Mouse (Mus musculus) MEL (cell line): ENCODE data around the gene Dgkz.
A peak's percentile ranks its signal among the peaks of the same experiment; 100 is the strongest.

Experiments used
- CTCF ChIP-seq, 3 experiments: IDR thresholded peaks in 2 of 3; conservative IDR thresholded peaks in 1 of 3; 2 replicates each; pipeline ENCODE4 v1.5.1; 2011 to 2012; ENCODE audit warnings: low read length in 3 of 3, low read depth in 2 of 3, mild to moderate bottlenecking in 2 of 3, improper control_type of control experiment in 1 of 3, inconsistent platforms in 1 of 3, mixed read lengths in 1 of 3, moderate library complexity in 1 of 3; ENCODE audit not compliant: control insufficient read depth in 1 of 3, insufficient read depth in 1 of 3, poor library complexity in 1 of 3, severe bottlenecking in 1 of 3
- E2F4 ChIP-seq: IDR thresholded peaks from 2 replicates; pipeline ENCODE4 v1.6.1; 2011; ENCODE audit warnings: low read depth, low read length, improper control_type of control experiment, borderline replicate concordance
- MAFK ChIP-seq: IDR thresholded peaks from 2 replicates; pipeline ENCODE4 v1.6.1; 2011; ENCODE audit warnings: low read depth, mild to moderate bottlenecking, low read length, improper control_type of control experiment, borderline replicate concordance
- MXI1 ChIP-seq: IDR thresholded peaks from 2 replicates; pipeline ENCODE4 v1.6.1; 2011; ENCODE audit warnings: mild to moderate bottlenecking, low read depth, low read length, improper control_type of control experiment
- MYC ChIP-seq: IDR thresholded peaks from 2 replicates; pipeline ENCODE4 v1.6.1; 2011; ENCODE audit warnings: low read depth, mild to moderate bottlenecking, low read length, improper control_type of control experiment, moderate library complexity
- POLR2A ChIP-seq, 2 experiments: IDR thresholded peaks; 2 replicates each; pipeline ENCODE4 v1.6.1; 2011 to 2012; ENCODE audit warnings: low read length in 2 of 2, mild to moderate bottlenecking in 2 of 2, control low read depth in 1 of 2, improper control_type of control experiment in 1 of 2, low read depth in 1 of 2, moderate library complexity in 1 of 2; ENCODE audit not compliant: control insufficient read depth in 1 of 2, insufficient read depth in 1 of 2, poor library complexity in 1 of 2
- POLR2AphosphoS5 ChIP-seq: IDR thresholded peaks from 2 replicates; pipeline ENCODE4 v1.6.1; 2012; ENCODE audit warnings: low read depth, borderline replicate concordance, mild to moderate bottlenecking, inconsistent platforms, low read length, moderate library complexity, mixed read lengths
- TBP ChIP-seq: IDR thresholded peaks from 2 replicates; pipeline ENCODE4 v1.8.0; 2011; ENCODE audit warnings: low read depth, low read length, improper control_type of control experiment
- UBTF ChIP-seq: IDR thresholded peaks from 2 replicates; pipeline ENCODE4 v1.6.1; 2012; ENCODE audit warnings: low read depth, mild to moderate bottlenecking, inconsistent platforms, low read length, improper control_type of control experiment, moderate library complexity, borderline replicate concordance; ENCODE audit not compliant: insufficient read depth
- USF1 ChIP-seq: IDR thresholded peaks from 2 replicates; pipeline ENCODE4 v1.6.1; 2014; ENCODE audit warnings: low read depth, mild to moderate bottlenecking, inconsistent platforms, low read length, improper control_type of control experiment, moderate library complexity
- USF2 ChIP-seq, 2 experiments: IDR thresholded peaks; 2 replicates each; pipeline ENCODE4 v1.6.1; 2011 to 2012; ENCODE audit warnings: improper control_type of control experiment in 2 of 2, low read length in 2 of 2, borderline replicate concordance in 1 of 2, inconsistent platforms in 1 of 2, low read depth in 1 of 2, mild to moderate bottlenecking in 1 of 2; ENCODE audit not compliant: insufficient read depth in 1 of 2
- ZKSCAN1 ChIP-seq: IDR thresholded peaks from 2 replicates; pipeline ENCODE4 v1.6.1; 2012; ENCODE audit warnings: low read depth, mild to moderate bottlenecking, inconsistent platforms, low read length, improper control_type of control experiment, moderate library complexity
- ZMIZ1 ChIP-seq: IDR thresholded peaks from 2 replicates; pipeline ENCODE4 v1.6.1; 2012; ENCODE audit warnings: low read depth, mild to moderate bottlenecking, inconsistent platforms, low read length, improper control_type of control experiment, moderate library complexity

GRCm38 (mm10) chr2:91947397-91948150 lies 28.1 kb downstream of the Dgkz start:
- TF ChIP-seq CTCF (IDR thresholded peaks at IDR 0.05 in 2 of 3, conservative IDR thresholded peaks at IDR 0.05 in 1 of 3; ENCODE audit: control insufficient read depth in 1 of 3, insufficient read depth in 1 of 3, low read depth in 2 of 3, low read length in 3 of 3, poor library complexity in 1 of 3, severe bottlenecking in 1 of 3) = no peak
- TF ChIP-seq POLR2AphosphoS5 = no peak
- peak; percentile 55; the same call in 1 of the 2 replicates for TF ChIP-seq MXI1
- TF ChIP-seq POLR2A (IDR thresholded peaks at IDR 0.05; ENCODE audit: control insufficient read depth in 1 of 2, insufficient read depth in 1 of 2, low read depth in 1 of 2, low read length in 2 of 2, poor library complexity in 1 of 2) = no peak
- TF ChIP-seq USF2 (IDR thresholded peaks at IDR 0.05; ENCODE audit: borderline replicate concordance in 1 of 2, insufficient read depth in 1 of 2, low read depth in 1 of 2, low read length in 2 of 2) = no peak
- no peak for TF ChIP-seq MYC
- TF ChIP-seq UBTF = no peak
- TF ChIP-seq ZMIZ1 = no peak
- no peak for TF ChIP-seq E2F4
- TF ChIP-seq TBP = no peak
- TF ChIP-seq ZKSCAN1 = no peak
- TF ChIP-seq MAFK = no peak
- no peak for TF ChIP-seq USF1
